Mouse (Mus musculus) MEL (cell line): ENCODE data around the gene Washc3. TPM values are rescaled to one million over a fixed set of nuclear protein-coding genes. Genes with fewer than 3 reads are reported as not detected.

ENCODE experiments used
- DNase-seq: peaks from one replicate; pipeline ENCODE4 v3.0.0; 2011; ENCODE audit warnings: low read depth, low spot score
- H3K27ac ChIP-seq: 2 replicates; pipeline ENCODE4 v1.5.1; 2012; ENCODE audit warnings: low read depth, mild to moderate bottlenecking, control low read depth, low read length, moderate library complexity; ENCODE audit not compliant: control insufficient read depth
- H3K27me3 ChIP-seq, 2 experiments: fragments of 150-350 bp in 1 of 2; sonication (generic) in 1 of 2; 2 replicates each; pipeline ENCODE4 v1.6.1; 2012; ENCODE audit warnings: low read length in 2 of 2, mild to moderate bottlenecking in 2 of 2, improper control_type of control experiment in 1 of 2, moderate library complexity in 1 of 2; ENCODE audit not compliant: insufficient read depth in 2 of 2, control insufficient read depth in 1 of 2
- H3K36me3 ChIP-seq, 2 experiments: 2 replicates each; pipeline ENCODE4 v1.6.1; 2012 to 2014; ENCODE audit warnings: low read length in 2 of 2, improper control_type of control experiment in 1 of 2, inconsistent platforms in 1 of 2, mild to moderate bottlenecking in 1 of 2; ENCODE audit not compliant: insufficient read depth in 2 of 2, control insufficient read depth in 1 of 2
- H3K4me1 ChIP-seq, 2 experiments: fragments of 150-350 bp in 1 of 2; sonication (generic) in 1 of 2; 2 replicates each; pipeline ENCODE4 v1.6.1; 2012; ENCODE audit warnings: low read length in 2 of 2, improper control_type of control experiment in 1 of 2, mild to moderate bottlenecking in 1 of 2; ENCODE audit not compliant: insufficient read depth in 2 of 2, control insufficient read depth in 1 of 2
- H3K4me3 ChIP-seq, 2 experiments: fragments of 150-350 bp in 1 of 2; sonication (generic) in 1 of 2; 2 replicates each; pipeline ENCODE4 v1.5.1; 2012; ENCODE audit warnings: low read depth in 2 of 2, low read length in 2 of 2, mild to moderate bottlenecking in 2 of 2, moderate library complexity in 2 of 2, control low read depth in 1 of 2, improper control_type of control experiment in 1 of 2; ENCODE audit not compliant: control insufficient read depth in 1 of 2, insufficient read depth in 1 of 2
- H3K79me2 ChIP-seq: 2 replicates; pipeline ENCODE4 v1.6.1; 2012; ENCODE audit warnings: mild to moderate bottlenecking, low read length, moderate library complexity; ENCODE audit not compliant: control insufficient read depth, poor library complexity, insufficient read depth
- H3K9ac ChIP-seq: 2 replicates; pipeline ENCODE4 v1.6.1; 2012; ENCODE audit warnings: low read depth, mild to moderate bottlenecking, control low read depth, low read length, moderate library complexity; ENCODE audit not compliant: control insufficient read depth, poor library complexity, severe bottlenecking
- H3K9me3 ChIP-seq: fragments of 150-350 bp; sonication (generic); replicated peaks from 2 replicates; pipeline ENCODE4 v1.6.1; 2012; ENCODE audit warnings: mild to moderate bottlenecking, low read length, improper control_type of control experiment, moderate library complexity; ENCODE audit not compliant: insufficient read depth
- CHD2 ChIP-seq: IDR thresholded peaks from 2 replicates; pipeline ENCODE4 v1.6.1; 2011; ENCODE audit warnings: low read length, improper control_type of control experiment
- EP300 ChIP-seq, 2 experiments: IDR thresholded peaks; 2 replicates each; pipeline ENCODE4 v1.6.1; 2011; ENCODE audit warnings: improper control_type of control experiment in 2 of 2, low read length in 2 of 2, low read depth in 1 of 2, mild to moderate bottlenecking in 1 of 2
- ETS1 ChIP-seq: IDR thresholded peaks from 2 replicates; pipeline ENCODE4 v1.6.1; 2012; ENCODE audit warnings: low read depth, mild to moderate bottlenecking, inconsistent platforms, low read length, improper control_type of control experiment, moderate library complexity
- GATA1 ChIP-seq: IDR thresholded peaks from 2 replicates; pipeline ENCODE4 v1.6.1; 2011; ENCODE audit warnings: low read depth, low read length, improper control_type of control experiment
- JUND ChIP-seq: IDR thresholded peaks from 2 replicates; pipeline ENCODE4 v1.6.1; 2011; ENCODE audit warnings: low read depth, mild to moderate bottlenecking, improper control_type of control experiment, low read length
- KAT2A ChIP-seq: conservative IDR thresholded peaks from 2 replicates; pipeline ENCODE4 v1.6.1; 2012; ENCODE audit warnings: low read depth, low read length, improper control_type of control experiment, inconsistent platforms
- MAFK ChIP-seq: IDR thresholded peaks from 2 replicates; pipeline ENCODE4 v1.6.1; 2011; ENCODE audit warnings: low read depth, mild to moderate bottlenecking, low read length, improper control_type of control experiment, borderline replicate concordance
- MAX ChIP-seq: IDR thresholded peaks from 2 replicates; pipeline ENCODE4 v1.6.1; 2011; ENCODE audit warnings: low read length, improper control_type of control experiment
- MEF2A ChIP-seq: IDR thresholded peaks from 2 replicates; pipeline ENCODE4 v1.6.1; 2014; ENCODE audit warnings: low read depth, mild to moderate bottlenecking, inconsistent platforms, low read length, improper control_type of control experiment; ENCODE audit not compliant: poor library complexity, insufficient replicate concordance, severe bottlenecking; ENCODE audit errors: extremely low read depth
- MYB ChIP-seq: IDR thresholded peaks from 2 replicates; pipeline ENCODE4 v1.6.1; 2011; ENCODE audit warnings: mild to moderate bottlenecking, low read depth, low read length, improper control_type of control experiment
- MYC ChIP-seq: IDR thresholded peaks from 2 replicates; pipeline ENCODE4 v1.6.1; 2011; ENCODE audit warnings: low read depth, mild to moderate bottlenecking, low read length, improper control_type of control experiment, moderate library complexity
- NELFE ChIP-seq: IDR thresholded peaks from 2 replicates; pipeline ENCODE4 v1.6.1; 2011; ENCODE audit warnings: low read depth, low read length, improper control_type of control experiment
- POLR2A ChIP-seq, 2 experiments: IDR thresholded peaks; 2 replicates each; pipeline ENCODE4 v1.6.1; 2011 to 2012; ENCODE audit warnings: low read length in 2 of 2, mild to moderate bottlenecking in 2 of 2, control low read depth in 1 of 2, improper control_type of control experiment in 1 of 2, low read depth in 1 of 2, moderate library complexity in 1 of 2; ENCODE audit not compliant: control insufficient read depth in 1 of 2, insufficient read depth in 1 of 2, poor library complexity in 1 of 2
- POLR2AphosphoS5 ChIP-seq: IDR thresholded peaks from 2 replicates; pipeline ENCODE4 v1.6.1; 2012; ENCODE audit warnings: low read depth, borderline replicate concordance, mild to moderate bottlenecking, inconsistent platforms, low read length, moderate library complexity, mixed read lengths
- RAD21 ChIP-seq: IDR thresholded peaks from 2 replicates; pipeline ENCODE4 v1.6.1; 2011; ENCODE audit warnings: mild to moderate bottlenecking, low read depth, low read length, improper control_type of control experiment
- RCOR1 ChIP-seq: IDR thresholded peaks from 2 replicates; pipeline ENCODE4 v1.6.1; 2012; ENCODE audit warnings: low read depth, mild to moderate bottlenecking, inconsistent platforms, low read length, improper control_type of control experiment
- SIN3A ChIP-seq: IDR thresholded peaks from 2 replicates; pipeline ENCODE4 v1.6.1; 2012; ENCODE audit warnings: low read length, improper control_type of control experiment, inconsistent platforms
- SMC3 ChIP-seq: IDR thresholded peaks from 2 replicates; pipeline ENCODE4 v1.6.1; 2011; ENCODE audit warnings: low read depth, low read length, improper control_type of control experiment
- TBP ChIP-seq: IDR thresholded peaks from 2 replicates; pipeline ENCODE4 v1.8.0; 2011; ENCODE audit warnings: low read depth, low read length, improper control_type of control experiment
- TCF12 ChIP-seq: IDR thresholded peaks from 2 replicates; pipeline ENCODE4 v1.6.1; 2014; ENCODE audit warnings: low read depth, mild to moderate bottlenecking, inconsistent platforms, low read length, improper control_type of control experiment, moderate library complexity
- UBTF ChIP-seq: IDR thresholded peaks from 2 replicates; pipeline ENCODE4 v1.6.1; 2012; ENCODE audit warnings: low read depth, mild to moderate bottlenecking, inconsistent platforms, low read length, improper control_type of control experiment, moderate library complexity, borderline replicate concordance; ENCODE audit not compliant: insufficient read depth
- USF2 ChIP-seq, 2 experiments: IDR thresholded peaks; 2 replicates each; pipeline ENCODE4 v1.6.1; 2011 to 2012; ENCODE audit warnings: improper control_type of control experiment in 2 of 2, low read length in 2 of 2, borderline replicate concordance in 1 of 2, inconsistent platforms in 1 of 2, low read depth in 1 of 2, mild to moderate bottlenecking in 1 of 2; ENCODE audit not compliant: insufficient read depth in 1 of 2
- ZC3H11A ChIP-seq: IDR thresholded peaks from 2 replicates; pipeline ENCODE4 v1.6.1; 2012; ENCODE audit warnings: low read depth, mild to moderate bottlenecking, inconsistent platforms, low read length, improper control_type of control experiment
- ZKSCAN1 ChIP-seq: IDR thresholded peaks from 2 replicates; pipeline ENCODE4 v1.6.1; 2012; ENCODE audit warnings: low read depth, mild to moderate bottlenecking, inconsistent platforms, low read length, improper control_type of control experiment, moderate library complexity
- ZNF384 ChIP-seq: IDR thresholded peaks from 2 replicates; pipeline ENCODE4 v1.6.1; 2012; ENCODE audit warnings: low read depth, mild to moderate bottlenecking, inconsistent platforms, low read length, improper control_type of control experiment
- polyA plus RNA-seq, 2 experiments: library from polyadenylated mRNA; stranded (reverse) in 1 of 2; unstranded in 1 of 2; fragments of >175 nt in 1 of 2; fragments of >200 nt in 1 of 2; gene quantifications; 2 replicates each; pipeline versions ENCODE4 v1.2.1 to v1.2.4; 2012; ENCODE audit warnings: low replicate concordance in 2 of 2, low read depth in 1 of 2; ENCODE audit not compliant: insufficient read length in 2 of 2, insufficient read depth in 1 of 2, missing spikeins in 1 of 2
- total RNA-seq: library from RNA; depleted of rRNA; stranded (reverse); fragments of 300-350 nt; gene quantifications from 2 replicates; pipeline ENCODE4 v1.2.3, GENCODE M21; 2012

The Washc3 gene
- total and polyA plus RNA-seq, 3 experiments: 40.2 to 41.4 TPM; not detected in 1

- Histone ChIP-seq H3K36me3 (peaks cover 0 to 4% of the 10 kb centered on the region in 2 experiments; a peak in 1 of 4 replicates), H3K4me1 (peaks cover 0 to 2% of the 10 kb centered on the region in 2 experiments; a peak in 1 of 4 replicates), H3K9ac (no peak overlapping the region), H3K27ac (no peak overlapping the region), H3K9me3 (no peaks in the 10 kb centered on the region), H3K4me3 (no peak overlapping the region), H3K79me2 (no peaks in the 10 kb centered on the region), H3K27me3 (no peaks in the 10 kb centered on the region)
- TF ChIP-seq ZNF384 (no peak), TCF12 (0 out of 2 replicates have a peak, but pooled peaks have one; percentile 15), EP300 (IDR thresholded peaks at IDR 0.05; ENCODE audit: low read depth in 1 of 2, low read length in 2 of 2) (peak in 1 of 2 experiments; percentile 61; a peak in 2 of 4 replicates), SIN3A (peak; percentile 32; the same call in 1 of the 2 replicates), GATA1 (0 out of 2 replicates have a peak, but pooled peaks have one; percentile 23), NELFE (no peak), MYC (no peak), RCOR1 (peak; percentile 25; the same call in 1 of the 2 replicates), USF2 (IDR thresholded peaks at IDR 0.05; ENCODE audit: borderline replicate concordance in 1 of 2, insufficient read depth in 1 of 2, low read depth in 1 of 2, low read length in 2 of 2) (no peak), MEF2A (no peak)
- peak; percentile 81 for DNase-seq
Observed at GRCm38 (mm10) chr10:88250300-88250699, 49.4 kb downstream of the Washc3 start.

GRCm38 (mm10) chr10:88252121-88252862 is 51.4 kb downstream of the Washc3 start:
- DNase-seq: no peak
- Histone ChIP-seq H3K9me3 (no peaks in the 10 kb centered on the region), H3K4me3 (no peak overlapping the region), H3K79me2 (no peaks in the 10 kb centered on the region), H3K27ac (no peak overlapping the region), H3K36me3 (peaks cover 0 to 4% of the 10 kb centered on the region in 2 experiments; a peak in 1 of 4 replicates), H3K9ac (no peak overlapping the region), H3K4me1 (peaks cover 0 to 2% of the 10 kb centered on the region in 2 experiments; a peak in 1 of 4 replicates), H3K27me3 (no peaks in the 10 kb centered on the region)
- TF ChIP-seq ETS1: no peak
- no peak for TF ChIP-seq POLR2A (IDR thresholded peaks at IDR 0.05; ENCODE audit: control insufficient read depth in 1 of 2, insufficient read depth in 1 of 2, low read depth in 1 of 2, low read length in 2 of 2, poor library complexity in 1 of 2)
- no peak for TF ChIP-seq NELFE
- TF ChIP-seq ZC3H11A: no peak
- TF ChIP-seq POLR2AphosphoS5: no peak
- no peak for TF ChIP-seq USF2 (IDR thresholded peaks at IDR 0.05; ENCODE audit: borderline replicate concordance in 1 of 2, insufficient read depth in 1 of 2, low read depth in 1 of 2, low read length in 2 of 2)
- TF ChIP-seq MYC: no peak
- no peak for TF ChIP-seq MAX
- TF ChIP-seq TCF12: no peak
- no peak for TF ChIP-seq JUND
- no peak for TF ChIP-seq KAT2A
- no peak for TF ChIP-seq TBP
- no peak for TF ChIP-seq MAFK
- TF ChIP-seq UBTF: no peak
- no peak for TF ChIP-seq CHD2
- no peak for TF ChIP-seq ZKSCAN1
- no peak for TF ChIP-seq RAD21
- no peak for TF ChIP-seq GATA1
- no peak for TF ChIP-seq SMC3
- no peak for TF ChIP-seq MYB
